In the genomic region with DNA sequence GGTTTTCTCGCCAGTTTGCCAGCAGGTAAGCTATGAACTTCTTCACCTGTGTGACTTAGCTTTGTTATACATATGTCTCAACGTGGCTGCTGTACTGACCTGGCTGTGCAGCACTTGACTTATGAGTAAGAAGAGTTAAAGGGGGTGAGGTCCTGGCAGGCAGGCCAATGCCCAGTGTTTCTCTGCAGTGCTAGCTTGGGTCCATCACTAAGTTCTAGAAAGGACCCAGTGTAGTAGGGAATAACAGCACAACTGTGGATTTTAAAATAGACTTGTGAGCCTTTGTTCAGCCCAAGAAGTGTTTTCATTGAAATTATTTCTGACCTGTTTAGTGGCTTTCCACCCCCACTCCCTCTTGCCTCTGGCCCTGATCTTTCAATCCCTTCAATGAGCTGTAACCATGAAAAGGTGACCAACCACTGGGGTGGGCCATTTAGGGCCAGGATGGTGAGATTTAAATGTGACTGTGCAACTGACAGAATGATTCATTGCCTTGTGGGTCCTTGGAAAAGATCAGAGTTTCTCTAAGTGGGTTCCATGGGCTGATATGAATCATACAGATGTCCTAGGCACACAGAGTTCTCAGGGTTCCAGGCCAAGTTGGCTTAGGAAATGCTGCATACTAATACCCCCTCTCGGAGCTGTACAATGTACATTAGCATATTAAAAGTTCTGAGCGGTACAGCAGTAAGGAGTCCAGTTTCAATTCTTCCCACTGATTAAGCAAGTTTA, we compare ENCODE assay signal across 13 mouse cellular contexts. TPM values are rescaled to one million over a fixed set of nuclear protein-coding genes. Genes with fewer than 3 reads are reported as not detected.
DNase-seq lines count a peak whose midpoint lies in the region; ATAC-seq lines count a peak whose summit lies in the region.
"Had no signal": no experiment of that assay in that cellular context is flagged by ENCODE, and none has a peak within 500 bp of the region (broad histone marks: within the 10 kb centered on the region; RNA-seq: fewer than 3 reads in every experiment).

No protein-coding gene starts in this region.

- no peak overlapping the region for H3K4me3 ChIP-seq in kidney, embryonic 14.5 days (ENCODE audit: low read length)
- H3K4me3 ChIP-seq: embryonic facial prominence, embryonic 15.5 days; midbrain, embryonic 13.5 days; neural tube, embryonic 12.5 days had no signal

- no peak for ATAC-seq in kidney, embryonic 14.5 days (ENCODE audit: low FRiP score, low TSS enrichment)
- ATAC-seq: intestine, embryonic 16.5 days; midbrain, embryonic 13.5 days had no signal

- H3K36me3 ChIP-seq in kidney, embryonic 14.5 days (ENCODE audit: control insufficient read depth, insufficient read depth, low read length), result no peaks in the 10 kb centered on the region
- H3K36me3 ChIP-seq: embryonic facial prominence, embryonic 15.5 days; midbrain, embryonic 13.5 days; neural tube, embryonic 12.5 days had no signal

- no peak overlapping the region for H3K27ac ChIP-seq in kidney, embryonic 14.5 days (ENCODE audit: low read depth, low read length)
- H3K27ac ChIP-seq: embryonic facial prominence, embryonic 15.5 days; midbrain, embryonic 13.5 days; neural tube, embryonic 12.5 days had no signal

- H3K4me2 ChIP-seq in kidney, embryonic 14.5 days (replicated peaks; ENCODE audit: low read depth, low read length), result no peak overlapping the region
- H3K4me2 ChIP-seq: embryonic facial prominence, embryonic 15.5 days; midbrain, embryonic 13.5 days; neural tube, embryonic 12.5 days had no signal

- H3K27me3 ChIP-seq in kidney, embryonic 14.5 days (ENCODE audit: control insufficient read depth, insufficient read depth, low read length), result no peaks in the 10 kb centered on the region
- H3K27me3 ChIP-seq: embryonic facial prominence, embryonic 15.5 days; midbrain, embryonic 13.5 days; neural tube, embryonic 12.5 days had no signal

- no peaks in the 10 kb centered on the region for H3K4me1 ChIP-seq in kidney, embryonic 14.5 days (ENCODE audit: control insufficient read depth, insufficient read depth, low read length)
- H3K4me1 ChIP-seq: embryonic facial prominence, embryonic 15.5 days; midbrain, embryonic 13.5 days; neural tube, embryonic 12.5 days had no signal

- peak; percentile 81 to 91 for DNase-seq in adrenal gland, adult (ENCODE audit: inconsistent age in 2 of 2, low spot score in 1 of 2)
- DNase-seq in adrenal gland, postnatal 4 days (ENCODE audit: low spot score in 2 of 2), result no peak
- DNase-seq in kidney, adult 11 months, result peak; percentile 46
- DNase-seq in right cerebral cortex, adult 18-20 months, result peak; percentile 31
- no peak for DNase-seq in right cerebral cortex, postnatal 25 days
- DNase-seq in thymus, postnatal 4 days, result no peak
- DNase-seq in cerebellum, adult 8-10 months, result no peak
- DNase-seq: lung, postnatal 10 days had no signal

- peaks cover 3% of the 10 kb centered on the region; the same call in 1 of the 2 replicates for H3K9me3 ChIP-seq in kidney, embryonic 14.5 days (ENCODE audit: control insufficient read depth, low read length)
- H3K9me3 ChIP-seq: embryonic facial prominence, embryonic 15.5 days; midbrain, embryonic 13.5 days; neural tube, embryonic 12.5 days had no signal

- no peak overlapping the region for H3K9ac ChIP-seq in kidney, embryonic 14.5 days (ENCODE audit: low read depth, low read length)
- H3K9ac ChIP-seq: embryonic facial prominence, embryonic 15.5 days; midbrain, embryonic 13.5 days; neural tube, embryonic 12.5 days had no signal

- WGBS in kidney, embryonic 14.5 days, result 73% methylated on average over 4 of the region's 4 CpGs

RNA-seq across cellular contexts. Expression of a gene that starts 10.0 kb away (rescaled TPM):
- 1 to 10 TPM in 1 of 2 experiments, under 1 TPM in 1; 0.45 to 1.3 TPM for total RNA-seq in adrenal gland, postnatal 4 days (2021)
- polyA plus RNA-seq in kidney, embryonic 14.5 days (2014; fragmentation: Nextera tagmentation; extraction: Ambion mirVana), result 0.24 TPM in 1 of 2 replicates, not detected in the other
- polyA plus RNA-seq: midbrain, embryonic 13.5 days; neural tube, embryonic 12.5 days had no signal

Comparison
In these comparisons a context has a peak if more than half of its experiments do, and no peak if none do; other contexts are left out.
1. DNase-seq: peak in adrenal gland, adult (2 of 2), kidney, adult 11 months (single experiment) and right cerebral cortex, adult 18-20 months (single experiment); none in adrenal gland, postnatal 4 days (0 of 2), right cerebral cortex, postnatal 25 days (single experiment), thymus, postnatal 4 days (single experiment) and cerebellum, adult 8-10 months (single experiment).